8 mouse cellular contexts compared by ENCODE assay signal in the genomic region with DNA sequence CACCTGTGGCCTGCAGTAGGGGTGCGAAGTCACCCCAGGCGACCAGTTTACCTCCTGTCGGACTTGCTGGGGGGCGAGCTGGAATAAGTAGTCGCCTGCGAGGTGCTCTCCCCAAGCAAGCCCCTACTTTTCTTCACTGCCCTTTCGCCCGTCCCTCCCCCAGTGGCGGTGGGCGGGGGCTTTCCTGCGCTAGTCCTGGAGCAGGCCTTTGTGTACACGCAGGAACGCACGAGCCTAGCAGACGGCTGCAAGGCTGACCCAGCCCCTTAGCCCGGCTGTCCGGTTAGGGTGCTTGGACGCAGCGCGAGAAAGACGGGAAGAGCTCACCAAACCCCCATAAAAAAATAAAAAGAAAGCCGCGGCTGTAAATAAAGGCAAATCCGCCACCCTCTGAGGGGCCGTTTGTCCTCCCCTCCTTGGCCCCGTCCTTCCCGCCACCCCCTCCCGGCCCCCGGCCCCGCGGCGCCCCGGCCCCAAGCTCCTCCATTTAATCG. TPM values are rescaled to one million over a fixed set of nuclear protein-coding genes. Genes with fewer than 3 reads are reported as not detected.
DNase-seq lines count a peak whose midpoint lies in the region; ATAC-seq lines count a peak whose summit lies in the region.

No protein-coding gene starts in this region.

- no peaks in the 10 kb centered on the region for H3K27me3 ChIP-seq in hindbrain, embryonic 15.5 days

- H3K9ac ChIP-seq in hindbrain, embryonic 15.5 days = peak overlapping the region; percentile 59

- peak overlapping the region; percentile 45 for H3K4me3 ChIP-seq in hindbrain, embryonic 15.5 days
- H3K4me3 ChIP-seq in macrophage (ENCODE audit: inconsistent target) = peak overlapping the region; percentile 26

- peaks cover 6% of the 10 kb centered on the region for H3K36me3 ChIP-seq in hindbrain, embryonic 15.5 days
- peaks cover 5% of the 10 kb centered on the region; the same call in 1 of the 2 replicates for H3K36me3 ChIP-seq in macrophage (ENCODE audit: inconsistent target)

- 0% methylated on average over 31 of the region's 34 CpGs for WGBS in hindbrain, embryonic 15.5 days
- 9% methylated on average over 33 of the region's 34 CpGs for WGBS in macrophage (ENCODE audit: missing documents)

- peak; percentile 91 for DNase-seq in Muller cell, postnatal 12 days (ENCODE audit: inconsistent ontology term)
- peak; percentile 87 to 90 for DNase-seq in cerebellum, postnatal 14 days
- peak; percentile 82 for DNase-seq in gastrocnemius, adult 18-20 months (ENCODE audit: low spot score)
- peak; percentile 48 to 71 for DNase-seq in left cerebral cortex, adult 8-10 months (ENCODE audit: low spot score in 2 of 2)
- peak; percentile 58 to 62 for DNase-seq in right cerebral cortex, adult 2 months (ENCODE audit: low spot score in 2 of 2)
- DNase-seq in urinary bladder, adult 2 months (ENCODE audit: low spot score) = peak; percentile 64

- peak overlapping the region; percentile 98 for H3K27ac ChIP-seq in hindbrain, embryonic 15.5 days (replicated peaks)
- H3K27ac ChIP-seq in macrophage = peak overlapping the region; percentile 40

- peak; percentile 62 for ATAC-seq in hindbrain, embryonic 15.5 days (ENCODE audit: low FRiP score, low read depth)

- H3K9me3 ChIP-seq in hindbrain, embryonic 15.5 days = no peaks in the 10 kb centered on the region

- H3K4me2 ChIP-seq in hindbrain, embryonic 15.5 days = peak overlapping the region; percentile 74

- peaks cover 33% of the 10 kb centered on the region for H3K79me2 ChIP-seq in macrophage (ENCODE audit: inconsistent target)

- H3K4me1 ChIP-seq in hindbrain, embryonic 15.5 days (replicated peaks) = peaks cover 38% of the 10 kb centered on the region

RNA-seq across cellular contexts. Expression of a gene that starts 0.4 kb away (rescaled TPM):
- total RNA-seq in gastrocnemius, adult 18-20 months (2021) = 10 to 100 TPM; 13.1 to 20.4 TPM
- polyA plus RNA-seq in hindbrain, embryonic 15.5 days (2015; fragmentation: Nextera tagmentation; extraction: Ambion mirVana) = 44.4 and 51.0 TPM in 2 replicates
- total RNA-seq in left cerebral cortex, adult 8-10 months (2022) = 10 to 100 TPM in 3 of 4 experiments, 1 to 10 TPM in 1; 8.4 to 19.1 (median 13.2) TPM
- 10 to 100 TPM in 23 of 26 experiments, 1 to 10 TPM in 3; 3.2 to 47.9 (median 19.3) TPM for total RNA-seq in macrophage (2018; cell fraction: chromatin; rRNA removed)
- total RNA-seq in macrophage (2018; cell fraction: cytosol; rRNA removed) = 100 to 1,000 TPM; 127 to 273 (median 180) TPM
- total RNA-seq in macrophage (2018; cell fraction: nucleus; rRNA removed) = 10 to 100 TPM; 17.7 to 73.0 (median 39.7) TPM
- 113 to 295 TPM (median 267 TPM) in 3 replicates for polyA plus RNA-seq in macrophage (2018)
- 363 and 422 TPM in 2 replicates for polyA plus RNA-seq in urinary bladder, adult 2 months (2012; rRNA removed)

RNA-seq across cellular contexts. Expression of a gene that starts 46.5 kb away (rescaled TPM):
- 10 to 100 TPM; 49.4 to 53.7 TPM for total RNA-seq in gastrocnemius, adult 18-20 months (2021)
- polyA plus RNA-seq in hindbrain, embryonic 15.5 days (2015; fragmentation: Nextera tagmentation; extraction: Ambion mirVana) = 19.4 and 19.8 TPM in 2 replicates
- 10 to 100 TPM; 40.8 to 44.8 (median 42.6) TPM for total RNA-seq in left cerebral cortex, adult 8-10 months (2022)
- 100 to 1,000 TPM in 19 of 26 experiments, 10 to 100 TPM in 7; 64.8 to 224 (median 147) TPM for total RNA-seq in macrophage (2018; cell fraction: chromatin; rRNA removed)
- total RNA-seq in macrophage (2018; cell fraction: cytosol; rRNA removed) = 10 to 100 TPM; 48.9 to 92.4 (median 83.0) TPM
- total RNA-seq in macrophage (2018; cell fraction: nucleus; rRNA removed) = 100 to 1,000 TPM in 18 of 26 experiments, 10 to 100 TPM in 8; 62.7 to 255 (median 126) TPM
- polyA plus RNA-seq in macrophage (2018) = 36.4 to 59.3 TPM (median 45.3 TPM) in 3 replicates
- polyA plus RNA-seq in urinary bladder, adult 2 months (2012; rRNA removed) = 71.2 and 80.6 TPM in 2 replicates

RNA-seq across cellular contexts. Expression of a gene that starts 46.9 kb away (rescaled TPM):
- total RNA-seq in gastrocnemius, adult 18-20 months (2021) = under 1 TPM in 1 of 2 experiments, not detected in 1; 0.57 TPM
- not detected in 2 replicates for polyA plus RNA-seq in hindbrain, embryonic 15.5 days (2015; fragmentation: Nextera tagmentation; extraction: Ambion mirVana)
- under 1 TPM in 1 of 4 experiments, not detected in 3; 0.91 TPM for total RNA-seq in left cerebral cortex, adult 8-10 months (2022)
- 1 to 10 TPM in 1 of 26 experiments, not detected in 25; 1.0 TPM for total RNA-seq in macrophage (2018; cell fraction: chromatin; rRNA removed)
- total RNA-seq in macrophage (2018; cell fraction: cytosol; rRNA removed) = under 1 TPM in 7 of 26 experiments, not detected in 19; 0.10 to 0.95 (median 0.22) TPM
- total RNA-seq in macrophage (2018; cell fraction: nucleus; rRNA removed) = 1 to 10 TPM in 3 of 26 experiments, under 1 TPM in 1, not detected in 22; 0.67 to 6.6 (median 1.1) TPM
- polyA plus RNA-seq in macrophage (2018) = 0.19 TPM in 1 of 3 replicates, not detected in the others
- polyA plus RNA-seq in urinary bladder, adult 2 months (2012; rRNA removed) = 0.10 and 0.17 TPM in 2 replicates

RNA-seq across cellular contexts. Expression of a gene that starts 50.2 kb away (rescaled TPM):
- total RNA-seq in gastrocnemius, adult 18-20 months (2021) = 10 to 100 TPM; 72.7 to 73.2 TPM
- 40.3 and 43.3 TPM in 2 replicates for polyA plus RNA-seq in hindbrain, embryonic 15.5 days (2015; fragmentation: Nextera tagmentation; extraction: Ambion mirVana)
- 10 to 100 TPM; 74.9 to 85.2 (median 82.2) TPM for total RNA-seq in left cerebral cortex, adult 8-10 months (2022)
- 100 to 1,000 TPM in 1 of 26 experiments, 10 to 100 TPM in 22, 1 to 10 TPM in 3; 6.3 to 109 (median 28.2) TPM for total RNA-seq in macrophage (2018; cell fraction: chromatin; rRNA removed)
- 10 to 100 TPM; 11.1 to 37.3 (median 21.5) TPM for total RNA-seq in macrophage (2018; cell fraction: cytosol; rRNA removed)
- 10 to 100 TPM in 25 of 26 experiments, 1 to 10 TPM in 1; 10.0 to 64.9 (median 17.6) TPM for total RNA-seq in macrophage (2018; cell fraction: nucleus; rRNA removed)
- 11.1 to 58.2 TPM (median 32.4 TPM) in 3 replicates for polyA plus RNA-seq in macrophage (2018)
- 52.1 and 79.6 TPM in 2 replicates for polyA plus RNA-seq in urinary bladder, adult 2 months (2012; rRNA removed)

Comparison
In these comparisons a context has a peak if more than half of its experiments do, and no peak if none do; other contexts are left out.
1. Peak in every context shown above with its lines: DNase-seq, ATAC-seq, H3K4me3 ChIP-seq and H3K27ac ChIP-seq.